Mouse (Mus musculus) brain, embryonic 18.5 days (tissue): ENCODE measurements around the gene Tigar.
A peak's percentile ranks its signal among the peaks of the same experiment; 100 is the strongest.

Experiments used
- DNase-seq: peaks from one replicate; pipeline ENCODE4 v3.0.0-alpha.2; 2012; ENCODE audit warnings: low read depth, low spot score

The Tigar gene

DNA sequence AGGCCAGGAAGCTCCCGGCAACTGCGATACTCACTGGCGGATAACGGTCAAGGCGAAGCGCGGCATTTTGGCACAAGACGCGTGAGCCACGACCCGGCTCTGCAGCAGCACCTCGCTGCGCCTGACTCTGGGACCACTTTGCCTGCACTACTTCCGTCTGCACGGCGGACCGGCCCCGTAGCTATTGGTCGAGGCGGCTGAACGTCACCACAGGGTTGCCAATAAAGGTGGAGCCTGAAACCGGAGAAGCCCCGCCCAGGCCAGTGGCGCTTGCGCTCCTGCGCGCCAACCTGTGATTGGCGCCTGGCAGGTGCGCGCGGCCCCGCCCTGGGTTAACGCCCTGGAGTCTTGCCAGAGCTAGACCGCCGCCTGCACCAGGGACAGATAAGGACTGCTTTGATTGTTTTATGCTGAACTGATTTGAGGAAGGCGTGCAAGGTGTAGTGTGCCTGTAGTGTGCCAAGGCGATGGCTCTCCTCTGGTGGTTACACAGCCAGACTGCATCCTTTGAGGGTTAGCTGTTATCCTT is at the start of gene Tigar:
Gene Tigar, minus strand, starts transcription at position 156 of the 529 bp plus-strand sequence.
- DNase-seq = peak; percentile 88

DNA sequence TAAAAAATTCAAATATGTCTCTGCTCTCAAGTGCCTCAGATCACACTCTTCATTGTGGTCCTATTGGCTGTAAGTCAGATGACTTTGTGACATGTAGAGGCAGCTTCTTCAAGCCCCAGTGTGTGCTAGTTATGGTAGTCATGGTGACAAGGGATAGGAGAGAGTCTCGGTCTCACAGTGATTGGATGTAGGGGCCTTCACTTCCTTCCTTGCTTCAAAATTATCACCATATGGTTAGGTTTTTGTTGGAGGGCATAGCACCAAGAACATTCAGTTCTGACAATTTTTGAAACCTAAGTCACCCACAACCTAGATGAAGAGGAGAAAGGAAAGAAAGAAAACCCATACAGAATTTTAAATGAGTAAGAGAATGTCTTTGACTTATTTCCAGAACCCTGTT is 48.0 kb upstream of the Tigar start:
- DNase-seq = no peak

GRCm38 (mm10) chr6:127155468-127155867 is 46.1 kb upstream of the Tigar start:
- no peak for DNase-seq

GRCm38 (mm10) chr6:127154708-127155268 is 45.4 kb upstream of the Tigar start:
- no peak for DNase-seq

DNA sequence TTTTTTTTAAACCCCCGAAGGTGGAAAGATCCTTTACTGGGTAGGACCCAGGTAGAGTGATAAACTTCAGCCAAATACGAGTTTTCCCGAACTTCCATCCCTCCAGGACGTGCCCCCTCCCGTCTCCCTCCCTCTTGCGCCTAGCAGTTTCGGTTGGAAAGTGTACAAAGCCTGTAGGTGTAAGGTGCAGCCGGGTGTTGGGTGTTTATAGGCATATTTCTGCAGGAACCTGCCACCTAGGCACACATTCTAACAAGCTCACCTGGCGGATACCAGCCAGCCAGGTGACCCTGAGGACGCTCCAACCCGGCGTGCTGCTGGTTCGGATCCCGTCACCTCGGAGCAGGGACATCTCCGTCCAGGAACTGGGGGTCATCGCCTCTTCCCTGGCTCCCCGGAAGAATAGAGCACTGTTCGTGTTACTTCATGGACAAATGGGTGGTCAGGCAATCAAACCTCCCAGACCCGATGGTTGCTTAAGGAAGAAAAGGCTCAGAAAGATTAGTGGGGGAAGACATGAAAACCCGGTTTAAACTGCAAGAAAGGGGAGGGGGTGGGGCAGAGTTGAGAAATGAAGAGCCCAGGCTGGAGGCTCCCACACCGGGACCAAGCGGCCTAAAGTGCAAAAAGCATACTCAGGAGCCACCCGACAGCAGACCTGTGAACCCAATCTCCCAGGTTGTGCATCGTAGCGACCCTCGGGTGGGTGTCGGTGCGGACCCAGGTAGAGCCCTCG is 44.8 kb upstream of the Tigar start:
- no peak for DNase-seq

- DNase-seq = no peak
Observed at GRCm38 (mm10) chr6:127153296-127153800, 44.0 kb upstream of the Tigar start.

- no peak for DNase-seq
Observed at GRCm38 (mm10) chr6:127152106-127152951, 43.0 kb upstream of the Tigar start, which contains the start of gene Ccnd2. Gene Ccnd2 (minus strand): TSS chr6:127152193.

- no peak for DNase-seq
Observed at GRCm38 (mm10) chr6:127151565-127152105, 42.3 kb upstream of the Tigar start.

GRCm38 (mm10) chr6:127150663-127151564 is 41.6 kb upstream of the Tigar start:
- peak; percentile 73 for DNase-seq

DNA sequence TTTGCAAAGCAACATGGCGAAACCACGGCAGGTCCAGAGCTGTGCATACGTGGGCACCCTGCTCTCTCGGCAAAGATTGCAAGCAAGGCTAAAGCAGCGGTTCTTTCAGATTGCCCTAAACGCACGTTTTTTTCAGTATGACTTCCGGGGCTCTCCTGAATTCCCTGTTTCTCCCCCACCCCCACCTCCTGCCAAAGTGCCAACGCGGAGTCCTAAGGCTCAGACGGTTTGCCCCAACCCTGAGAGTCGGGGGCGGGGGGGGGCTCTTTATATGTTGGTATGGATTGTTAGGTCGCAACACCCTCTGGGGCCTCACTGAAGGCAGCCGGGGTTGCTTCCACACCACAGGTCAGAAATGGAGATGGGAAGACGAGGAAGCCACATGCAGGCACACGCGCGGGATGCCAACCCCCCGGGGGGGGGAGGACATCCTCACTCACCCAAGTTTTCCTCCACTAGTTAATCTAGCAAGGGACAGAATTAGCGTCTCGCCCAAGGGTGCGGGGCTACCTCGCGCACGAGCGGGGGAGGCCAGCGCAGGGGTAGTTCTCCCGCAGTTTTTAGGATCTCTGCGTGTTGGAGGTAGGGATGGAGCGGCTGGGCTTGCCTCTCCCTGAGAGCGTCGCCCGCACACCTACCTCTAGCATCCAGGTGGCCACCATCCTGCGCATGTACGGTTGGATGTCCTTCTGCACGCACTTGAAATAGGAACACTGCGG is 40.7 kb upstream of the Tigar start:
- no peak for DNase-seq

GRCm38 (mm10) chr6:127149303-127149943 is 40.1 kb upstream of the Tigar start:
- DNase-seq = no peak

- DNase-seq = no peak
Observed at GRCm38 (mm10) chr6:127148526-127149302, 39.4 kb upstream of the Tigar start.

DNA sequence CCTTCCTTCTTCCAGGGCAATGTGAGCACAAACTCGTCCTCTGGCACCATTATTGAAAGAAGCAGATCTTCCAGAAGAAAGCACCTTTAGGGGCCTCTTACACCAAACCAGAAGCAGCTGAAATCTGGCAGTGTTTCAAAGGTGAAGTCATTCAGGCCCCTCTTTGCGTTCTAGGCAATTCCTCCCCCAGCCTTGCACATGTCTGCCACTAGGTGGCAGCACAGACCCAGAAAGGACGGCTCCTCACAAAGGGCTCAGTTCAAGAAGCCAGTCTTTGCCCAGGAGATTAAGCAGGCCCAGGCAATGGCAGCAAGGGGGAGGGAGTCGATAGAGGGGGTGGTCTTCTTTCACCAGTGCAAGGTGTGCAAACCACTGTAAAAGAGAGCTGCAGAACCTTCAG is 38.3 kb upstream of the Tigar start:
- DNase-seq = peak; percentile 79

GRCm38 (mm10) chr6:127146322-127146947 is 37.1 kb upstream of the Tigar start:
- DNase-seq = no peak

- no peak for DNase-seq
Observed at GRCm38 (mm10) chr6:127145464-127146190, 36.3 kb upstream of the Tigar start.

DNA sequence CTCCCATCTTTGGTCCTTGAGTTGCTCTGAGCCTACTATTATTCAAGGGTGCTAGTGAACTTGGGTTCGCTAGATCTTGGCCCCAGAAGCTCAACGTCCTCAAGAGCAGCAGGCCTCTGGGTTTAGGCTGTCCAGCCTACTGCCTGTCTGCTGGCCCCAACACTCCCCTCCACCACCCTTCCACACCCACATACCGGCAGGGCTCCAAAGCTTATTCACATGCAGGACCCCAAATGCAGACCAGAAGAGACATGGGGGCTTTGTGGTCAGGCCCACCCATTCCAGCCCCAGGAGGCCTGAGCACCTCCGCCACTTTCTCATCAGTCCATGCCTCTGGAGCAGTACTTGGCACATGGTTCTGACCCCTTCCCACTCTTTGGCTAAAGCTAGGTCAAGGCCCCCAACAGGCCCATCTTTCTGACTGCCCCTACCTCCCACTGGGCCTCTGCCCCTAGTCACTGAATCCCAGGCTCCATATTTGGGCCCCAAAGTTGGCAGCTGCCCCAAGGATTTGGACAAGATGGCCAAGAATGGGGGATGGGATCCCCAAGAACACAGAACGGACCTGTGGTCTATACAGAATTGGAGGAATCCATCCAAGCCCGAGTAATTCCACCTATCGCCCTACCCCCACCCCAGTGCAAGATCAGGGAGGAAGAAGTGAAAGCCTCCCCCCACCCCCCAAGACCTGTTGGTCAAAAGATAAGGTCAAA is 34.4 kb upstream of the Tigar start:
- DNase-seq = no peak

GRCm38 (mm10) chr6:127143124-127143520 is 33.8 kb upstream of the Tigar start:
- no peak for DNase-seq
